In the genomic region with DNA sequence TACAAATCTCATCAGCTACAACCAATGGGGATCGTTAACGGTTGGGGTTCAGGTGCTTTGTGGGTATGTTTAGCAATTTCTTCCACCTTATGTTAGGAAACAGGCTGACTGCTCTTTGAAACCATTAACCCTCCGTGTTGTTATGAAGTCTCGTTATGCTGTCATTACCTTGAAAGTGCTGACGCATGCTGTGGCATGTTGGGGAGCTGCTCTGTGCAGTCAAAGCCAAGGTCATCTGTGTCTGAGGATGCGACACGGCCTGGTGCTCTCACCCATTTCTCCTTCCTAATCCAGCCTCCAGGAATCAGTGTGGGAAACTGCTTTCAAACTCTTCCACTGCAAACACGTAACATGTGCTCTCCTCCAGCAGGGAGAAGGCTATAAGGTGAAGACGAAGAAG, we compare ENCODE assay signal across 7 mouse cellular contexts.
"Had no signal": no experiment of that assay in that cellular context is flagged by ENCODE, and none has a peak within 500 bp of the region (broad histone marks: within the 10 kb centered on the region; RNA-seq: fewer than 3 reads in every experiment).

No protein-coding gene starts in this region.

- DNase-seq: lung, adult 2 months; lung, postnatal 14 days; lung, postnatal 36 days; right cerebral cortex, postnatal 14 days; thymus, adult 2 months; thymus, postnatal 25 days; thymus, postnatal 4 days had no signal
